Mouse (Mus musculus): ENCODE data around the gene Rab36.

Rab36 gene

GRCm38 (mm10) chr10:75044459-75044858, 7.6 kb downstream of the Rab36 start:
- DNase-seq (ENCODE audit: low spot score in 2 of 2): no peak

- DNase-seq (ENCODE audit: low spot score in 2 of 2): no peak
Measured at GRCm38 (mm10) chr10:75045831-75046230, 9.0 kb downstream of the Rab36 start.

DNA sequence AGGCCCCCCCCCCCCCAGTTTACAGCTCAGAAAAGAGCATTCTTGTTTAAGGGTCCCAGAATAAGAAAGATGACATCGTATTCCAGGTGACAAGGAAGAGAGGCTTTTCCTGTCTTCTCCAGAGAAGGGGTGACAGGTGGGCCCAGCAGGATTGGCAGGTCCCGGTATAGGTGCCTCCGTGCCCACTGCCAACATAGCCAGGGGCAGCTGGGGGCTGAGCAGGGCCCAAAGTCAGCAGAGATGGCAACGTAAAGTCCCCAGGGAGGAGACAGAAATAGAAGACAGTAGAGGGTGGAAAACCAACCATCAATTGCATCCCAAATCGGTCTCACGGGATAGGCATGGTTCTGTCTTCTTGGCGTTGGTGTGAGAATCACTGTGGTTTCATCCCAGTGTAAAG, 11.9 kb downstream of the Rab36 start:
- DNase-seq (ENCODE audit: low spot score in 2 of 2): no peak

DNA sequence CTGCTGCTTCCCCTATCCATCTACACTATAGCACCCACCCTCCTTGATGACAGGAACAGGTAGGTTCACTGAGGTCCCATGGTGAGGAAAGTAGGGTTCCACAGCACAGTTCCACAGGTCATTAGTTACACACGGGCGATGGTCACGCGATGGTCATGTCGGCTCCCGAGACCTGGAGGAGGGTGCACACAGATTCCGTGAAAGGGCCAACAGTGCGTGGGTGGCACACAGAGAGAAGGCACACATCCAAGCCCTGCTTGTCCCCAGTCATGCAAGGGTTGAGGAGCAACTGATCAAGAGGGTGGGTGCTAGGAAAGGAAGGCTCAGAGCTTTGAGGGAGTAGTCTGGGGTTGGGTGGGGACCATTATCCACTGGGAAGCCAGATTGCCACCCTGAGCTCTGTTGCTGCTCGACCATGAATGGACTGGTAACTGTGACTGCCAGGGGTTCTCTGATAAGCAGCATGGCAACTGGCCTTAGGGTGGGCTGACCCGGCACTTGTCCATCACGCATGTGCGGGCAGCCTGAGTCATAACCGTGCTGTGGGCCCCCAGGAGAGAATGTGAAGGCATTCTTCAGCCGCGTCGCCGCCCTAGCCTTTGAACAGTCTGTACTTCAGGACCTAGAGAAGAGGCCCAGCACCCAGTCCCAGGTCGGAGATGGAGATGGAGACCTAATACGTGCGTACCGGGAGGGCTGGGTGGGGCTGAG, 14.7 kb downstream of the Rab36 start:
- DNase-seq (ENCODE audit: low spot score in 2 of 2): no peak

DNA sequence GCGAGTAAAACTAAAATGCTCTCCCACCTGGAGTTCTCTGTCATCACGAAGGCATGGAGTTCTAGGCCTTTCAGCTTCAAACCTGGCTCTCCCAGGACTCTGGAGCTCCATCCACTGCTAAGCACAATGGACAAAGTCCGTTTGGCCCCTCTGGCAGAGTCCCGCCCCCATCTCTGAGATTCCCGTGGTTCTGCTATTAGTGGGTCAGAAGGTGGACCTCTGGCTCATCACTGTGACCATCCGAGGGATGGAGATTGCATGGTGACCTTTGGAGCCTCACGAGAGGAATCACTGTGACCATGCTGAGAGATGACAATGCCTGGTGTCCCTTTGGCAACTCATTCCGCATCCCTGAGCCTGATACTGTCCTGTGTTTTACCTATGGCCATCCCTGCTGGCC, 16.0 kb downstream of the Rab36 start:
- no peak for DNase-seq (ENCODE audit: low spot score in 2 of 2)

- no peak for DNase-seq (ENCODE audit: low spot score in 2 of 2)
Measured at GRCm38 (mm10) chr10:75053655-75054054, 16.8 kb downstream of the Rab36 start.

DNA sequence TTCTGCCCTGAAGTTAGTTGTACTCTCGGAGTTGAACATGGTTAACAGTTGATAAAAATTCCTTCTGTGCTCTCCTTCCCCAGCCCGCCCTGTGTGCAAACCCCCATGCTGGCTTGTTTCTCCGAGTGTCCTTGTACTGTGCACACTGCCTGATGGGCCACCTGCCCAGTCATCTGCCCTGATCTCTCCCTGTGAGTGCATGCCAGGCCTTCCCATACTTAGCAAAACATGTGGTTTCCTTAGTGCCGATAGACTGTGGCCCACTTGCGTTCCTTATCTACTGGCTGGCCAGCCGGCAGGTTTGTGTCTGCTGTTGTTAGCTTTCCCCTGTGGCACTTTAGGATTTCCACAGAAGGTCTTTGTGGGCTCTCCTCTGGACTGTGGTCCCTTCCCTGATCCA, 17.3 kb downstream of the Rab36 start:
- DNase-seq (ENCODE audit: low spot score in 2 of 2): peak in 1 of 2 experiments; percentile 64

- no peak for DNase-seq (ENCODE audit: low spot score in 2 of 2)
Measured at GRCm38 (mm10) chr10:75055672-75056071, 18.8 kb downstream of the Rab36 start.

DNA sequence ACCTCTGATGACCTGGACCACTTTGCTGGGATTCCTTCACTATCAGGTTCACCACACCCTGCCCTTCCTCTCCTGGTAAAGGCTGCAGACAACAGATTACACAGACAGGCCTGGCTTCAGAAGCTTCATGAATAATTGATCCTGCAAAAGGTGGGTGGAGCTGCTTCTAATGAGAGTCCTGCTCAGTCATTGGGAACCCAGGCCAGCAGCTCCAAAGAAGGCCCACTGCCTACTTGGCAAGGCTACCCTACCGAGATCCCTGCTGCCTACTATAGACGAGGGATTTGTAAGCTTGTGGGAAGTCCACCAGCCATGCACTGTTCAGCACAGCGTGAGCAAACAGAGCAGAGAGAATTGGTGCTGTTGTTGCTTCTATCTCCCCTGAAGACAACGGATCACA, 19.4 kb downstream of the Rab36 start:
- no peak for DNase-seq (ENCODE audit: low spot score in 2 of 2)

- no peak for DNase-seq (ENCODE audit: low spot score in 2 of 2)
Measured at GRCm38 (mm10) chr10:75058336-75058735, 21.5 kb downstream of the Rab36 start.

GRCm38 (mm10) chr10:75058761-75059395, 22.0 kb downstream of the Rab36 start:
- DNase-seq (ENCODE audit: low spot score in 2 of 2): no peak

DNA sequence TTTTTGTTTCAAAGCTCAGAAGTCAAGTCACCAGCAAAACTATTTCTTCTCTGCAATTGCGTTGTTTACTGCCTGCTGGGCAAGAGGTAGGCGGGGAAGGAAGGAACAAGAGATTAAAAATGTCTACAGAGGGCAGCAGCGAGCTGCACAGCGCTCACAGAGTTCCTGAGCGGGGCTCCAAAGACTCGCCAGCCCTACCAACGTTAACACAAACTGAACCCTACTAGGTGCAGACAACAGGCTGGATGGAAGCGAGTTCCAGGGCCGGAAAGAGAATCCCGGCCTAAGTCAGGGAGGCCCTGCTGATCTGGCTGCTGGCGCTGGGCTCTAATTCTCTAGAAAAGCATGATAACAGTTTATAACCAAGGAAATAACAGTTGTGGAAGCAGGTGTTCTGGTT, 22.5 kb downstream of the Rab36 start:
- peak in 1 of 2 experiments; percentile 61 for DNase-seq (ENCODE audit: low spot score in 2 of 2)

- peak; percentile 66 to 77 for DNase-seq (ENCODE audit: low spot score in 2 of 2)
Measured at GRCm38 (mm10) chr10:75060217-75060842, 23.5 kb downstream of the Rab36 start, which contains the start of gene Bcr. TSS of gene Bcr (plus strand) at chr10:75060592.

DNA sequence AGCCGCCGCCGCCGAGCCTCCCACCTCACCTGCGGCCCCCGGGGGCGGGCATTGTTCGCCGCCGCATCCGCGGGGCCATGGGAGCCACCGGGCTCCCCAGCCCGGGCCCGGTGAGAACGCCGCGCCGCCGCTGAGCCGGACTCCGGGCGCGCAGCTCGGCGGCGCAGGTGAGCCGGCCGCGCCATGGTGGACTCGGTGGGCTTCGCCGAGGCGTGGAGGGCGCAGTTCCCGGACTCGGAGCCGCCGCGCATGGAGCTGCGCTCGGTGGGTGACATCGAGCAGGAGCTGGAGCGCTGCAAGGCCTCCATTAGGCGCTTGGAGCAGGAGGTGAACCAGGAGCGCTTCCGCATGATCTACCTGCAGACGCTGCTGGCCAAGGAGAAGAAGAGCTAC, 24.0 kb downstream of the Rab36 start:
- DNase-seq (ENCODE audit: low spot score in 2 of 2): peak in 1 of 2 experiments; percentile 59

DNA sequence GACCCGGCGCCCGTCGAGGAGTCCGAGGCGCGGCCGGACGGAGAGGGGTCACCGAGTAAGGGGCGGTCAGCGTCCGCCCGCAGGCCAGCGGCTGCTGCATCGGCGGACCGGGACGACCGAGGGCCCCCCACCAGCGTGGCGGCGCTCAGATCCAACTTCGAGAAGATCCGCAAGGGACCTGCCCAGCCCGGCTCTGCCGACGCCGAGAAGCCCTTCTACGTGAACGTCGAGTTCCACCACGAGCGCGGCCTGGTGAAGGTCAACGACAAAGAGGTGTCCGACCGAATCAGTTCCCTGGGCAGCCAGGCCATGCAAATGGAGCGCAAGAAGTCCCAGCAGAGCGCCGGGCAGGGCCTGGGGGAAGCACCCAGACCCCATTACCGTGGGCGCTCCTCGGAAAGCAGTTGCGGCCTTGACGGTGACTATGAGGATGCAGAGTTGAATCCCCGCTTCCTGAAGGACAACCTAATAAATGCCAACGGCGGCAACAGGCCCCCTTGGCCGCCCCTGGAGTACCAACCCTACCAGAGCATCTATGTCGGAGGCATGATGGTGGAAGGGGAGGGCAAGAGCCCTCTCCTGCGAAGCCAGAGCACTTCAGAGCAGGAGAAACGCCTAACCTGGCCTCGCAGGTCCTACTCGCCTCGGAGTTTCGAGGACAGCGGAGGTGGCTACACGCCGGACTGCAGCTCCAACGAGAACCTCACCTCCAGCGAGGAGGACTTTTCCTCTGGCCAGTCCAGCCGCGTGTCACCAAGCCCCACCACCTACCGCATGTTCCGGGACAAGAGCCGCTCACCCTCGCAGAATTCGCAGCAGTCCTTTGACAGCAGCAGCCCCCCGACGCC, 24.7 kb downstream of the Rab36 start:
- peak in 1 of 2 experiments; percentile 59 for DNase-seq (ENCODE audit: low spot score in 2 of 2)

- no peak for DNase-seq (ENCODE audit: low spot score in 2 of 2)
Measured at GRCm38 (mm10) chr10:75062189-75062561, 25.3 kb downstream of the Rab36 start.

GRCm38 (mm10) chr10:75062621-75063020, 25.8 kb downstream of the Rab36 start:
- DNase-seq (ENCODE audit: low spot score in 2 of 2): no peak

DNA sequence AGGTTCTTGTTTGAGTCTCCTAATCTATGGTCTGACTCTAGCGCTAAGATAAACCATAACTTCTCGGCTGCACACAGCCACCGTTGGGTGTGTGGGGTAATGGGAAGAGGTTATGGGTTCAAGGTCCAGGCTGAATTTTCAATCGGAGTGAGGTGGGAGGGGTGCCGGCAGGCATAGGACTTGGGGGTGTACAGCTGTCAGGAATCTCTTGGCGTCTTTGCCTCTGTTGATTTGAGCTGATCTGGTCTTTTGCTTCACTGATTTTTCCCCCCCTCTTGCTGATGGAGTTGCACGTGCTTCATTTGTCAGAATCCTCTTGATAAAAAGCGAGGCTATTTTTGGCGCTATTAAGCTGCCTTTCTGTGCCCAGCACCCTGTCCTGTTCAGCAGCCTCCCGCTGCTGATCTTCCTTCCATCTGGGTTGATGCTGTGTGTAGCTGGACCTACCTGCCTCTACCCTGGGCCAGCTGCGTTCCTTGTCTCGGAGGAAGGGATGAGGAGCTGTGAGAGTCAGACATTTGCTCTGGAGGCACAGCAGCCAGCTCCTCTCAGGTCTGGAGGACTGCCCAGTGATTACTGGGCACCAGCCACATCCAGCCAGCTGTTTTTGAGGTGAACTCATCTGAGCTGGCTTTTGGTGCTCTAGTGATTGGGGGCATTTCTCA, 26.6 kb downstream of the Rab36 start:
- DNase-seq (ENCODE audit: low spot score in 2 of 2): peak in 1 of 2 experiments; percentile 55

- DNase-seq (ENCODE audit: low spot score in 2 of 2): no peak
Measured at GRCm38 (mm10) chr10:75065691-75066090, 28.8 kb downstream of the Rab36 start.

DNA sequence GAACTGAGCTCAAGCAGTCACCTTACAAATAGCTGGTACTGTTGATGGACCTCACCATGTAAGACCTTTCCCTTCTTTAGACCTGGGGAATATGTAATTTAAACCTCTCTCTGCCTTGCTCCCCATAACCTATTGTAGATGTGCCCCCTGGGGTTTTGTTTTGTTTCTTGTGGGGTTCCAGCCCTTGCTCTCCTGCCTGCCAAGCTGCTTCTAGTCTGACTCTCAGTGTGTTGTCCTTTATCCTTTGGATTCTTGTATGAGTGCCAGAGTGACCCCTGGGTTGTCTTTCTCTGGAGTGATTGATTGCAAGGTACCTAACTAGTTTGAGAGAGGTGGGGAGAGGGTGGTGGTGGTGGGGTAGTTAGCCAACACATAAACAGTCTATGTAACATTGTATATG, 30.6 kb downstream of the Rab36 start:
- no peak for DNase-seq (ENCODE audit: low spot score in 2 of 2)

DNA sequence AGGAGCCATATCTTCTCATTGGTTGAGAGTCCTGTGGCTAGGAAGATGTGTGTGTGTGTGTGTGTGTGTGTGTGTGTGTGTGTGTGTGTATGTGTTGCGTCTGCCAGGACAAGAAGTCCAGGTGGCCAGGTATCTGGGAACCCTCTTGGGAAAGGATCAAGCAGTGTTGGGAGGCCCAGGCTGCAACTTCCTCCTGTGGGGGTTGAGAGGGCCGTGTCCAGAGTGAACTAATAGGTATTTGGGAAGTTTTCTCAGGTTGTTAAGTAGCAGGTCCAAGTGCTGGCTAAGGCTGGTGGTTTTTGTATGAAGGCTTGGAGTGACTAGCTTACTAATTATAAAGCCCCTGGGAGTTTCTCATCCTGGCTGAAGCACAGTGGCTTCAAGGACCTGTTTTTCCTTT, 31.2 kb downstream of the Rab36 start:
- DNase-seq (ENCODE audit: low spot score in 2 of 2): no peak

Measured in urinary bladder, postnatal 4 days (tissue).